Mouse (Mus musculus) myocyte (in vitro differentiated cells): Measurements from ENCODE around the gene Zfp106.

Experiments
- CEBPB ChIP-seq: IDR thresholded peaks from 2 replicates; pipeline ENCODE4 v1.6.1; 2011; ENCODE audit warnings: mild to moderate bottlenecking, moderate library complexity; ENCODE audit not compliant: poor library complexity, insufficient read depth, severe bottlenecking
- MYOD1 ChIP-seq, 3 experiments: IDR thresholded peaks; one replicate each; pipeline ENCODE4 v1.6.1; 2011; ENCODE audit warnings: control low read depth in 2 of 3, low read depth in 2 of 3, mild to moderate bottlenecking in 2 of 3, moderate library complexity in 1 of 3; ENCODE audit not compliant: insufficient read length in 2 of 3, control insufficient read depth in 1 of 3
- POLR2A ChIP-seq: IDR thresholded peaks from one replicate; pipeline ENCODE4 v1.6.1; 2011; ENCODE audit warnings: low read depth, mild to moderate bottlenecking, control low read depth, moderate library complexity; ENCODE audit not compliant: insufficient read length
- POLR2AphosphoS2 ChIP-seq: IDR thresholded peaks from one replicate; pipeline ENCODE4 v1.6.1; 2011; ENCODE audit warnings: low read depth, control low read depth; ENCODE audit not compliant: insufficient read length
- SRF ChIP-seq: IDR thresholded peaks from one replicate; pipeline ENCODE4 v1.6.1; 2011; ENCODE audit warnings: low read depth; ENCODE audit not compliant: control insufficient read depth, insufficient read length
- TCF12 ChIP-seq: IDR thresholded peaks from one replicate; pipeline ENCODE4 v1.6.1; 2011; ENCODE audit warnings: mild to moderate bottlenecking, control low read depth; ENCODE audit not compliant: poor library complexity, insufficient read depth, severe bottlenecking
- TCF3 ChIP-seq: IDR thresholded peaks from one replicate; pipeline ENCODE4 v1.6.1; 2011; ENCODE audit warnings: low read depth, control low read depth; ENCODE audit not compliant: insufficient read length

DNA sequence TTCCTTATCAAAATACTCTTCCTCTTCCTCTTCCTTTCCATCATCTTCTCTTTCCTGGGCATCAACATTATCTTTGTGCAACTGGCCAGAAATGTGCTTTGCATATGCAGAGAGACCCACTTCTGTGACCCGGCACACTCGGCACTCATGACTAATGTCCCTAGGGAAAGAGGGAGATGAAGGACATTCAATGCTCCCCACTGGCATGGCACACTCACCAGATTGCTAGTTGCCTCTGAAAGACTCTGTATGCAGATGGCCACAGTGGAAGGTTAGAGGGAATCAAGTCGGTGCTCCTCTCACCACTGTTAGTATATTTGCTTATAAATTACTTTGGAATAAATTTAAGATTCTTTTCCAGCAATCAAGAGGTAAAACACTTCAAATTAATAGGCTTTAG is 24.3 kb downstream of the Zfp106 start:
- TF ChIP-seq MYOD1 (IDR thresholded peaks at IDR 0.05; ENCODE audit: control insufficient read depth in 1 of 3, insufficient read length in 2 of 3, low read depth in 2 of 3) = no peak
- no peak for TF ChIP-seq POLR2A
- no peak for TF ChIP-seq POLR2AphosphoS2
- no peak for TF ChIP-seq TCF12
- TF ChIP-seq SRF = no peak
- TF ChIP-seq TCF3 = no peak
- TF ChIP-seq CEBPB = no peak
